Mouse (Mus musculus) midbrain, embryonic 11.5 days (tissue): ENCODE results near the gene 1700001J03Rik. TPM values are rescaled to one million over a fixed set of nuclear protein-coding genes. Genes with fewer than 3 reads are reported as not detected.

Source experiments
- ATAC-seq: fragments of 200-750 bp; cut with Nextera tagmentation; 2 replicates; pipeline ENCODE4 v1.8.0; 2017; ENCODE audit warnings: moderate TSS enrichment, moderate library complexity; ENCODE audit not compliant: low FRiP score
- DNase-seq: peaks from one replicate; pipeline ENCODE4 v3.0.0; 2015; ENCODE audit warnings: low spot score; ENCODE audit errors: missing footprints
- H3K27ac ChIP-seq: fragments of 300-500 bp; sonication (generic); 2 replicates; pipeline ENCODE4 v1.5.1; 2014; ENCODE audit warnings: low read depth, low read length
- H3K27me3 ChIP-seq: fragments of 300-500 bp; sonication (generic); 2 replicates; pipeline ENCODE4 v1.6.1; 2014; ENCODE audit warnings: mild to moderate bottlenecking, low read length, moderate library complexity, mixed read lengths; ENCODE audit not compliant: control insufficient read depth, insufficient read depth
- H3K36me3 ChIP-seq: fragments of 300-500 bp; sonication (generic); 2 replicates; pipeline ENCODE4 v1.6.1; 2014; ENCODE audit warnings: mild to moderate bottlenecking, low read length, moderate library complexity, mixed read lengths; ENCODE audit not compliant: control insufficient read depth, insufficient read depth
- H3K4me1 ChIP-seq: fragments of 300-500 bp; sonication (generic); 2 replicates; pipeline ENCODE4 v1.6.1; 2014; ENCODE audit warnings: low read length; ENCODE audit not compliant: control insufficient read depth, insufficient read depth
- H3K4me2 ChIP-seq: fragments of 300-500 bp; sonication (generic); 2 replicates; pipeline ENCODE4 v1.6.1; 2014; ENCODE audit warnings: mild to moderate bottlenecking, moderate library complexity
- H3K4me3 ChIP-seq: fragments of 300-500 bp; sonication (generic); 2 replicates; pipeline ENCODE4 v1.5.1; 2014; ENCODE audit warnings: low read depth, low read length
- H3K9ac ChIP-seq: fragments of 300-500 bp; sonication (generic); 2 replicates; pipeline ENCODE4 v1.6.1; 2014; ENCODE audit warnings: low read length
- H3K9me3 ChIP-seq: fragments of 300-500 bp; sonication (generic); 2 replicates; pipeline ENCODE4 v1.6.1; 2016; ENCODE audit warnings: low read length; ENCODE audit not compliant: control insufficient read depth
- WGBS: fragments of 180-500 bp; shearing (Covaris S2); extraction: QIAGEN DNeasy Blood & Tissue Kit; methylation state at CpG from one replicate; pipeline ENCODE4 v1.1.7; 2014; 5-methylcytosine and 5-hydroxymethylcytosine counted together
- polyA plus RNA-seq: library from polyadenylated mRNA; unstranded; fragments of >200 nt; fragmentation: Nextera tagmentation; extraction: Ambion mirVana; gene quantifications from 2 replicates; pipeline ENCODE4 v1.2.1, GENCODE M21; 2014

The 1700001J03Rik gene
- polyA plus RNA-seq, 1 experiment from 2014 or later = not detected

- no peak for DNase-seq
- Histone ChIP-seq H3K9me3 (no peaks in the 10 kb centered on the region), H3K4me2 (no peak overlapping the region), H3K9ac (no peak overlapping the region), H3K27ac (no peak overlapping the region), H3K27me3 (no peaks in the 10 kb centered on the region), H3K36me3 (0 out of 2 replicates have a peak, but pooled peaks cover 2% of the 10 kb centered on the region), H3K4me3 (no peak overlapping the region), H3K4me1 (peaks cover 4% of the 10 kb centered on the region; the same call in 1 of the 2 replicates)
- 86% methylated on average over 5 of the region's 5 CpGs for WGBS
- no peak for ATAC-seq
These were observed 38.7 kb upstream of the 1700001J03Rik start for GRCm38 (mm10) chr5:146223786-146224185.

DNA sequence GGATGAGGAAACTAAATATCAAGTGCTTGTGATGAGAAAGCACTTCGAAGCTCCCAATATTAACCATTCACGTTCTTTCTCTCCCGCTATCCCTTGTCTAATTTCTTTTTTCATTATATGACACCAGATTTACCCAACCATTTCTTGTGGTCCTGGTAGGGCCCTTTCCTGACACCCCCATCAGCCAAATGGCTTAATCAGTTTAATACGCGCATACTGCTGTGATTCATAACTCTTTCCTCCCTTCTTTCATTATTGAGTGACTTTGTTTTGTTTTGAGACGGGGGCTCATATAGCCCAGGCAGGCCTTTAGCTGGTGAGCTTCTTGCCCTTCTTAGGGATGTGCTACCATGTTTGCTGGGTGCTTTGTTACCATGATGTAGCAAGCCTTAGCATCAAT, 36.6 kb upstream of the 1700001J03Rik start:
- H3K4me2 ChIP-seq = peak overlapping the region; percentile 49
- ATAC-seq = no peak
- H3K9me3 ChIP-seq = no peaks in the 10 kb centered on the region
- H3K27ac ChIP-seq = peak overlapping the region; percentile 94
- H3K9ac ChIP-seq = peak overlapping the region; percentile 92
- DNase-seq = peak; percentile 80
- peaks cover 4% of the 10 kb centered on the region; the same call in 1 of the 2 replicates for H3K36me3 ChIP-seq
- peaks cover 4% of the 10 kb centered on the region; the same call in 1 of the 2 replicates for H3K4me1 ChIP-seq
- 37% methylated on average over 6 of the region's 6 CpGs for WGBS
- H3K4me3 ChIP-seq = peak overlapping the region; percentile 65
- H3K27me3 ChIP-seq = no peaks in the 10 kb centered on the region

GRCm38 (mm10) chr5:146220879-146221714, 36.0 kb upstream of the 1700001J03Rik start, which contains the start of gene Rnf6:
Rnf6 (minus strand) TSS chr5:146221555.
- H3K36me3 ChIP-seq = peaks cover 5% of the 10 kb centered on the region; the same call in 1 of the 2 replicates
- peak within 1 kb of the TSS; percentile 94 for H3K27ac ChIP-seq
- ATAC-seq (peak; percentile 100), DNase-seq (peak; percentile 99)
- H3K27me3 ChIP-seq = no peaks in the 10 kb centered on the region
- peak within 1 kb of the TSS; percentile 92 for H3K9ac ChIP-seq
- no peaks in the 10 kb centered on the region for H3K9me3 ChIP-seq
- H3K4me2 ChIP-seq = peak within 1 kb of the TSS; percentile 59
- H3K4me1 ChIP-seq = peaks cover 4% of the 10 kb centered on the region; the same call in 1 of the 2 replicates
- peak within 1 kb of the TSS; percentile 65 for H3K4me3 ChIP-seq
- WGBS = under 1% methylated on average over 66 of the region's 67 CpGs

DNA sequence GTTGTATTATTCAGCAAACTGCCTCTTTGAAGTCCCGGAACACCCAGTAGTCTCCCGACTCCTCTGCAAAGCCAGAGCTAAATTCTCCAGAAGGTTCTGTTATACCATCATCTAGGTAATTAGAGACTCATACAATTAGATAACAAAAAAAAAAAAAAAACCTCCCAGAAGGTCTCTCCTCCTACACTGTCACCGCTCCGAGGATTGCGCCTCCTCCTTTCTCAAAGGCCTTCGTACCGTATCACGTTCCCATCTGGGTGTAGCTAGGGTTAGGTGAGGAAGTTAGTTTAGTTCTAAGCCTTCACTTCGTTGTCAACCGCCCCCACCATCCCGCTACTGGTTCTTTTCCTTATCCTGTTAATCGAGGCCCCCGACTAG, 35.4 kb upstream of the 1700001J03Rik start:
- 11% methylated on average over 13 of the region's 13 CpGs for WGBS
- ATAC-seq = peak; percentile 53; the same call in 1 of the 2 replicates
- H3K27ac ChIP-seq = no peak overlapping the region

GRCm38 (mm10) chr5:146205537-146205936, 20.4 kb upstream of the 1700001J03Rik start:
- DNase-seq = no peak
- Histone ChIP-seq H3K27ac (no peak overlapping the region), H3K36me3 (peaks cover 34% of the 10 kb centered on the region), H3K4me2 (no peak overlapping the region), H3K9me3 (no peaks in the 10 kb centered on the region; the same call in 1 of the 2 replicates), H3K27me3 (no peaks in the 10 kb centered on the region), H3K9ac (no peak overlapping the region), H3K4me3 (no peak overlapping the region), H3K4me1 (no peaks in the 10 kb centered on the region)
- 93% methylated on average over 5 of the region's 5 CpGs for WGBS
- ATAC-seq = no peak

More for the DNA sequence above, 35.4 kb upstream of the 1700001J03Rik start:
- Histone ChIP-seq H3K4me2 (peak overlapping the region; percentile 59), H3K9me3 (no peaks in the 10 kb centered on the region), H3K9ac (peak overlapping the region; percentile 55), H3K4me3 (peak overlapping the region; percentile 65), H3K4me1 (peaks cover 4% of the 10 kb centered on the region; the same call in 1 of the 2 replicates), H3K36me3 (peaks cover 11% of the 10 kb centered on the region; the same call in 1 of the 2 replicates), H3K27me3 (no peaks in the 10 kb centered on the region)
- DNase-seq = no peak

- no peak for ATAC-seq
- Histone ChIP-seq H3K27ac (no peak overlapping the region), H3K4me3 (no peak overlapping the region), H3K27me3 (no peaks in the 10 kb centered on the region), H3K4me1 (no peaks in the 10 kb centered on the region), H3K36me3 (peaks cover 30% of the 10 kb centered on the region), H3K9me3 (no peaks in the 10 kb centered on the region; the same call in 1 of the 2 replicates), H3K4me2 (no peak overlapping the region), H3K9ac (no peak overlapping the region)
- DNase-seq = no peak
- WGBS = 87% methylated on average over 2 of the region's 2 CpGs
These were observed 18.8 kb upstream of the 1700001J03Rik start for GRCm38 (mm10) chr5:146203921-146204320.

GRCm38 (mm10) chr5:146200580-146200979, 15.5 kb upstream of the 1700001J03Rik start:
- no peak for ATAC-seq
- Histone ChIP-seq H3K4me3 (no peak overlapping the region), H3K4me2 (no peak overlapping the region), H3K36me3 (peaks cover 12% of the 10 kb centered on the region; the same call in 1 of the 2 replicates), H3K27me3 (no peaks in the 10 kb centered on the region), H3K4me1 (no peaks in the 10 kb centered on the region), H3K9me3 (no peaks in the 10 kb centered on the region; the same call in 1 of the 2 replicates), H3K27ac (no peak overlapping the region), H3K9ac (no peak overlapping the region)
- DNase-seq = no peak
- WGBS = 97% methylated on average over 6 of the region's 6 CpGs

DNA sequence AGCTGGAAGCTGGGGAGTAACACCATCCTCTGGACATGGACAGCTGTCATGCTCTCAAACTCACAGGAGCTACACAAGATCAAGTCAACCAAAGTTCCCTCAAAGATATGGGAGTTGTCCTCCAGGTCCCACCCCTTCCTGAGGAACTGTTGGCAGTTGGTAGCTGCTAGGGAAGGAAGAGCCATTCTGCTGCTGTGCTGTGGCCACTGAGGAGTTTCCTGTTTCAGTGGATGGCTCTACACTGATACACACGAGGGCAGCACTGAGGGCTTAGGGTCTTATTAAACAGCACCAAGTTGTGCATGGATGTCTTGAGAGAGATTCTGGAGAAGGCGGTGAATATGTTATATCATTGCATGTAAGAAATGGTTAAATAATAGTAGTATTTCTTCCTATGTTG, 14.4 kb upstream of the 1700001J03Rik start:
- no peak overlapping the region for H3K9ac ChIP-seq
- no peak overlapping the region for H3K4me3 ChIP-seq
- WGBS = 74% methylated on average over 2 of the region's 2 CpGs
- no peak overlapping the region for H3K27ac ChIP-seq
- no peaks in the 10 kb centered on the region; the same call in 1 of the 2 replicates for H3K9me3 ChIP-seq
- no peaks in the 10 kb centered on the region for H3K4me1 ChIP-seq
- no peak overlapping the region for H3K4me2 ChIP-seq
- no peak for DNase-seq
- no peaks in the 10 kb centered on the region for H3K27me3 ChIP-seq
- ATAC-seq = no peak
- H3K36me3 ChIP-seq = peaks cover 11% of the 10 kb centered on the region; the same call in 1 of the 2 replicates

DNA sequence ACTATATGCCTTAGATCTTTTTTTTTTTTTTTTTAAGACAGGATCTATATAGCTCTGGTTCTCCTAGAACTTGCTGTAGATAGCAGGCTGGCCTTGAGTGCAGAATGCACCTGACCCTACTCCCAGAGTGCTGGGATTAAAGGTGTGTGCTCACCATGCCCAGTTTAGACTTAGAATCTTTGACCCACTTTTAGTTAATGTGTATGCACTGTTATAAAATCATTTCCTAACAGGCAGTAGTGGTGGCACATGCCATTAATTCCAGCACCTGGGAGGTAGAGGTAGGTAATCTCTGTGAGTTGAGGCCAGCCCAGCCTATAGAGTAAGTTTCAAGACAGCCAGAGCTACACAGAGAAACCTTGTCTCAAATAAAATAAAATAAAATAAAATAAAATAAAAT, 14.0 kb upstream of the 1700001J03Rik start:
- Histone ChIP-seq H3K4me2 (no peak overlapping the region), H3K4me3 (no peak overlapping the region), H3K27ac (no peak overlapping the region), H3K27me3 (no peaks in the 10 kb centered on the region), H3K9ac (no peak overlapping the region), H3K4me1 (no peaks in the 10 kb centered on the region), H3K36me3 (peaks cover 9% of the 10 kb centered on the region; the same call in 1 of the 2 replicates), H3K9me3 (no peaks in the 10 kb centered on the region; the same call in 1 of the 2 replicates)
- DNase-seq = no peak
- no peak for ATAC-seq
